Mouse (Mus musculus) thymus, postnatal 14 days (tissue): ENCODE results near the gene Vcpkmt.

ENCODE experiments used
- DNase-seq: peaks from one replicate; pipeline ENCODE4 v3.0.0; 2021

Vcpkmt gene

GRCm38 (mm10) chr12:69537675-69538361 lies 45.0 kb downstream of the Vcpkmt start:
- peak; percentile 65 for DNase-seq

DNA sequence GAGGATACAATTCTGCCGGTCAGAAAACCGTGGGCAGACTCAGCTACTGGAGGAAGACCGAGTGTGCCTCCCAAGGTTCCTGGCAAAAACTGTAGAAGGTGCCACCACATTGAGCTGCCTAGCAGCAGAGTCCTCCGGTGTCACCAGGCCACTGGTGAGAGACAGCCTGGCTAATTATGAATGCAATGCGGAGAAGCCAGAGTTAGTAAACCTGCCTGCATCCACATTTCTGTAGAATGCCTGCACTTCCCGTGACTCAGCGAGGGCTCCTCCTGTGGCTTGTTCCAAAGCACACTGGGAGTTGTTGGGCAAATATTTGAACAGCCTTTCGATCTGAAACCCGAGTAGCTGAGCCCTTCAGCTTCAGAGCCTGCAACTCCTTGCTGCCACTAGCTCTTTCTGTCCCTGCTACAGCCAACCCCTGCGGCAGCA lies 45.6 kb downstream of the Vcpkmt start:
- peak; percentile 17 for DNase-seq

DNA sequence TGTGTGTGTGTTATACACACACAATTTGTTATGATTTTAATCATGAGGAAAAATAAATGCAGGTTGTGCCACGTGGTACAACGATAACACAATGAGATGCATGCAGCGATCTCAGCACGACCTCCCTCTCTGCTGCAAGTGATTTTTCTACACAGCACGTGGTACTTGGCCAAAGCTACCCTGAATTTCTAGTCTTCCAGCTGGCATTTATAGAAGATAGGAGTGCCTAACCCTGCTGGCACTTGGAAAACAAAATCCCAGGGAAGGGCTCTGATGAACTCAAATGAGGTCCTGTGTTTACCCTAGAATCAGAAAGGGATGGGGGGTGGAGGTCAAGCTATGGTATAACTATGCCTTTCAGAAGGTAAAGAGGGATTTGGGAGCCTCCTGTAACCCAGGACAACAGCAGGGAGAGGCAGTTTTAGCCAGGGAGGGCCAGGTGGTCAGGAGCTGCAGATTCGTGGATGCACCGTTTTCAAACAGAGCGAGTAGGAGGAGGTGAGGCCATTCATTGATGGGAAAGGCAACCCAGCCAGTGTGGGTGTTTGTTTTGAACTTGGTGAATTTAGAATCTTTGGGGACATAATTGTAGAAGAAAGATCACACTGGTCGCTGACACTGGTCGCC lies 46.1 kb downstream of the Vcpkmt start:
- no peak for DNase-seq

DNA sequence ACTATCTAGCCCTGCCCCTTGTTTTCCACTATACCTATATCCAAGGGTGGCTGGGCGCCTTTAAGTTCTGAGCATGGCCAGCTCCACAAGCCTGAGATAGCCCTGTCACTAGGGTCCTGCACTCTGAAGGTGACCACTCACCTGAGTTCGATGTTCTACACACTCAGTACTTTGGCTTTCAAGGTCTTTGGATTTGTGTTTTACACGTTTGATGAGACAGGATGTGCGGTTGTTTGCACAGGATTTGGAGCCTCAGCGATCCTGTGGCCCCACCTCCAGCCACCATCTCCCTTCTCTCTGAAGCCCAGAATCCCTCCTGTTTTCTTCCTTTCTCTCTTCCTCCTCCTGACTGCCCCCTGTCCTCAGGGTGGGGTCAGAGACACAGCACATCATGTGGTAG lies 49.6 kb downstream of the Vcpkmt start:
- DNase-seq = no peak

DNA sequence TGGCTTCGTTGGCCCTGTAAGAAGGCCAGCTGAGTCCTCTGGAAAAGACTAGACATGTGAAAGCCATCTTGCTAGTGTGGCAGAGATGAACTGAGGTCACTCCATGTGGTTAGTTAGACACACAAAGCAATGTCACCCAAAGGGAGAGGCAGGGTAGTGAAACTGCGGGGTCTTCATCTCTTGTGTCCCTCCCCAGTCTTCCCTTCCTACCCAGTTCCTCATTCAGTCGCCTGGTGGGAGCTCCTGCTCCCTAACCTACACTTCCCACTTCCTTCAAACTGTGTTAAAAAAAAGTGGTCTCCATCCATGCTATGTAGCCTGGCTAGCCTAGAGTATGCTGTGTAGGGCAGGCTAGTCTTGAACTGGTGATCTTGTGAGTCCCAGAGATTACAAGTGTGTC lies 50.3 kb downstream of the Vcpkmt start:
- no peak for DNase-seq

- DNase-seq = no peak
Observed at GRCm38 (mm10) chr12:69532091-69532490, 50.7 kb downstream of the Vcpkmt start.

DNA sequence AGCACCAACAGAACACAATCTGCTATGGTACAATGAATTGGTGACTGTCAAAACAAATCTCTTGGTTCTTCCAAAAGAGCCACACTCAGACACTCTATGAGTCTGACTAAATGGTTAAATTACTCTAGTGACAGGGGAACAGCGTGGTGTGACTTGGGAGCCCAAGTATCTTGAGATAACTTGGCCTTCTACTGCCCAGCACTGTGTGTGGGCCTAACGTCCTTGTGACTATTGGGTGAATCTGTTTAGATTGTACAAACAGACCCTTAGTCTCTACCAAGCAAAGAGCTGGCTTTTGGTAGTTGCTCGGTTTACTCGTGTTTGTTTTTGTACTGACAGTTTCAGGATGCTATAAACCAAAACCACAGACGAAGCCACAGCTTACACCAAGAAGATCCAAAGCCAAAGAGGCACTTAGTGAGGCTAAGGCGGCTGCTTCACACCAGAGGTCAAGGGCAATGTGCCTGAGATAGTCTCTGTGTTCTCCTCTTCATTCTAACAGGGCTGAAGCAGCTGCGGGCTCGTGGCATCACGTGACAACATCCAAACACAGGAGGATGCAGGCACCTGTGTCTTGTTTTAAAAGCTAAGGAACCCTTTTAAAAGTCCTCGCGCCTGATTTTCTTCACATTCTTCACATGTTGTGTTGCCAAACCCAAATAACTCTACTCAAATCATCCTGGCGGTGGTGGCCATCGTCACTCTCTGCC lies 53.0 kb downstream of the Vcpkmt start:
- DNase-seq = peak; percentile 68

DNA sequence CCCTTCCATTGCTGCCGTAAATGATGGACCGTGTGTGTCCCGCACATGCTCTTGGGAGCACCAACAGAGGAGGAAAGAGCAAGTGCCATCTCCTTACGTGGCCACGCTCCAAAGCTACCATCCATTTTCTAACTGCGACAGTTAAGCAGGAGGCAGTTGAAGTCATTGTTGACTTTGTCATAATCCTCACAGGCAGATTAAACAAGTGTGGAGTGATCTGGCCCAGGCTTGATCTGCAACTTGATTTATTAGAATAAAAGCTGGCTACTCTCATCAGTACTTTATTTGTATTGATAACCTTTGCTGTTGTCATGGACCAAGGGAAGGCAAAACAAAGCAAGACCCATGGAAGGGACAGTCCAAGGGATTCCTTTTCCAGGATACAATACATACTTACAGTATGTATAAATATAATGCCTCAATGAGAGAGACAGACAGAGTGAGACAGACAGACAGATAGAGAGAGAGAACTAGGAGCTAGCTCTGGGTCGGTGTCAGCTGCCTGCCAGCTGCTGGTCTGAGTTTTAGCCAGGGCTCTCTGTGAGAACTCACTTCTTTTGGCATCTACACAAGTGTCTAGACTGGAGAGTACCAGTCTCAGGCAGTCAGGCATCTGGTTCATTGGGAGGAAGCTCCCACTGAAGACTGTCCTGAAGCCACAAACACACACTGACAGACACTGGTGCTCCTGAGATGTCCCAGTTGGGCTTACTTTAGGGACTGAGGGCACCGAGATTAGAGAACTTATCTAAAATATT lies 54.4 kb downstream of the Vcpkmt start:
- no peak for DNase-seq
